Mouse (Mus musculus): ENCODE measurements around the gene Gm17018.

Gene Gm17018

DNA sequence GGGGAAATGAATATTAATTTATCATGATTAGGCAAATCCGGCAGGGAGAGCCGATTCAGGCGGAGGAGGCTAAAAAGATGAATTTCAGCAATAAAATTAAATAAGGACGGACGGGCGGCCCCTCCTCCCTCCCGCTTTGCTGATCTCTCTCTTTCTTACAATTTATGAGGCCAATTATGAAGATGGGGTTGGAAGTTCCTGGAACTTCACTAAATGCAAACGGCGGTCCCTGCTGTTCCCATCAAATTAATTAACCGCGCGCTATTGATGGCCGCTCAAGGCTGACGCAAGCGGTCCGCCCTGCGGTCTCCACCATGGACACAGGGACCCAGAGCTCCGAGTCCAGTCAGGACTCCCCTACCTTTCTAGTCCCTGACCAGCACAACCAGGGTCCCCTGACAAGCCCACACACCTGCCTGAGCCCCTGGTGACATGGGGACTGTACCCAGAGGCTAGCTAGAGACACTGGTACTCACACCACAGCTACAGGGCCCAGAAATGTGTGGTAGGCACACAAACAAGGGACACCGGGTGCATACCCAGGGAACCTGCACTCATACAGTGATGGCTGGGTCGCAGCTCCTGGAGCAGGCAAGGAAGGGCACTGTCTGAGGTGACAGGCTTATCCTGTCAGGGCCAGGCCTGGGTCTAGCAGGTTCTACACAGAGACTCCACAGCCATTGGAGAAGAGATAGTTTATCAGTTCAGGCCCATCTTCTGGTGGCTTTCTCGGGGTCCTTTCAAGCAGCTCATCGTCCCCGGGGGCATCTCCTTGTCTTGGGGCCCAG, 11.1 kb upstream of the Gm17018 start:
- DNase-seq, result no peak

DNA sequence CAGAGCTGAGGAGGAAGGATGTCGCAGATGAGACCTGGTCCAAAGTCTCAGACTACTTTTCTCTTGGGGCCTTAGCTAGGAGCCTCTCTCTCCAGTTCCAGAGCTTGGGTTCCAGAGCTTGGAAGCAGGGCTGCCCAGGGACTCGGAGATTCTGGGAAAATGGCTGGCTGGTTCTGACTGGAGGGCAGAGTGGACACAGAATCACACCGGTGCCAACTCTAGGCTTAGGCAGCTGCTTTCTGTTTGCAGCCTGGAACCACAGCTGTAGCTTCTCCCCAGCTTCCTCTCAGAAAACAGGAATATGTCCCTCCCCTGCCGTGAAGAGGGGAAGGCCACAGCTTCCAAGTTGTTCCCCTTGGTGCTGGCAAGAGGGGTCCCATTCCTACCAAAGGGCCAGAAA, 10.5 kb upstream of the Gm17018 start:
- DNase-seq, result peak; percentile 54

DNA sequence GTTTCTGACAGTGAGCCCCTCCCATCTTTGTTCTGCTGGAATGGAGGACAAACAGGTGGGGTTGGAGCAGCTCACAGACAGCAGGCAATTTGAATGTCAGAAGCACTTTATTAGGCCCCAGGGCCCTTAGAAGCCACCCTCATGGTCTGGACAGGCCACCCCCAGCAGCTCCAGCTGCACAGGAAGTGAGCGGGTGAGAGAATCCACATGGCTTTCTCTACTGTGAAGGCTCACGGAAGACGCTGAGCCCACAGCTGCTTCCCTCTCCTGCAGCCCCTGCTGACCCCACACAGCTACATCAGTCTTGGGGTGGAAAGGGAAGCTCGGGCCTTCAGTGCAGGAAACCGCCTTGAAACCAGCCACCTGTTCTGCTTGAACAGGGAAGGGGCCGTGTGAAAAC, 8.2 kb upstream of the Gm17018 start:
- peak; percentile 55 for DNase-seq

DNA sequence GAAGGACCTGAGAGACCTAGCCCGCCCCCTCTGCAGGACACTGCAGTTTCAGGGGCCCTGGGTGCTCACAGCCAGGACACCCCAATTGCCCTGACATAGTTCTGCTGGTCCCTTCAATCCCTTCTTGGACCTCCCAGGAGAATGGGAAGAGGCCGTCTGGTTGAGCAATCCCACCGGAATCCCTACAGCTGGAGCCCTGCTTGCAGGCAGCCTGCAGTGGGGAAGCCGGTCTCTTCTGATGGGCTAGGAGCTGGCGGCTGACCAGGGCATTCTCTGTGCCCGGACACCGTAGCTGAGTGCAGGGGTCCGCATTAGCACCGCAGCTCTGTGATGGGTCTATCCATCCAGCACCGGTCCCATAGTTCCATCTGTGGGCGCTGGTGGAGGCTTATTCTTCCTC, 6.3 kb upstream of the Gm17018 start:
- peak; percentile 60 for DNase-seq

DNA sequence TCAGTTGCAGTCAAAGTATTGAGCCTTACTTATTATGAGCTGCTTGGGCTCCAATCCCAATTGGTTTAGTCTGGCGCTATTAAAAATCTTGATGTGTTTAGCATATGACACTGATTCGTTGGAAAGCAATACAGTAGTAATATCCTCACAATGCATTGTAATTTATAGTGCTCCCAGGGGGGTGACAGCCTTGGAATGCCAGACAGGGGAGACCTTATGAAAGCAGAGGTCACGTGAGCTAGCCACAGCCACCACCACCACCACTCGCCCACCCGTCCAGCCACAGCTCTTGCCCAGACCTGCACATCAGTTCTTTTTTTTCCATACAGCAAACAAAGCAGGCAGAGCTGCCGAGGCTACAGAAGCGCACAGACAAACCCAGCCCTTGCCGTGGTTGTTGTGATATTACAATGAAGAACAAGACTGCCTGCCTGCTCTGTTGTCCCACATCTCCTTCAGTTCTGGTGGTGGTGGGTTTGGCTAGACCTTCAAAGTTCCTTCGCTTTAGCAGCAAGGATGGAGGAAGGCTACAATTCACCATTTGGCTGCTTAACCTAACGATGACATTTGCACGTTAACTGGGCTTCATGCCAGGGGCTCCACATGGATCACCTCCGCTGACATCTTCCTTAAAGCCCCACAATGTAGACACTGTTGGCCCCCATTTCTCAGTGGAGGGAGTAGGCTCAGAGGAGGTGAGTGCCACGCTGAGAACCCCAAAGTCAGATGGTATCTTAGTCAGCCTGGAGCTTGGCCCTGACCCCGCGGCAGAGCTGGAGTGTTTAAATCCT, 5.7 kb downstream of the Gm17018 start:
- DNase-seq, result no peak

DNA sequence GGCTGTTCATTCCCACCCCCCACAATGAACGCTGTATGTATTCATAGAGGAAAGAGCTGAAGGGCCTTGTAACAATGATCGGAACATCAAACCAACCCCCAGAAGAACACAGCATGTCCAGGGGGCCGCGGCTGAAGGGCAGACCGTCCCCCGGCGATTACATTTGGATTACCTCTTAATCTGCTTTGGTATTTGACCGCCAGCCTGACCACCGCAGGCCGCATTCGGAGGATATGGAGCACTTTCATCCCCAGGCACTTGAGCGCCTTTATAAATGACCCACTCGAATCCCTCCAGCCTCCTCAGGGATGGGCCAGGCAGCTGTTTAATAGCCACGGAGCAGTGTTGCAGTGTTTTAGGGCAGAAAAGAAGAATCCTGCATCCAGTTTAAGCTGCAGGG, 7.0 kb downstream of the Gm17018 start:
- no peak for DNase-seq

DNA sequence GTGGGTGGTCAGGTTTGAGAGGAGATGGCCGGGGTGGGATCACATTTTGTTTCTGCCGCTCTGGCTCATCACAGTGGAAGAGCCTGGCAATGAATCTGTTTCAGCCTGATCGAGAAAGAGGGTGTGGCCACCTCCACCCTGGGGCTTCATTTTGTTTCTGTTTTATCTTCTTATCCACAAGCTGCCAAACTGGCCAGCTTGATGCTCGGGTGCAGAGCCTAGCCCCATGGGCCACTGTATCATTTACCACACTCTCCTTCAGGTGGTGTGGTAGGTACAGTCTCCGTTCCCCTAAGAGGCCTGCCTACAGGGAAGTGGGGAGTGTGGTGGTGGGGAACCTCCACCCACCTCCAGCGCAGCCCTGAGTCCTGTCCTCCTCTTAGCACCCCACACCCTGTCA, 12.6 kb downstream of the Gm17018 start:
- no peak for DNase-seq

DNA sequence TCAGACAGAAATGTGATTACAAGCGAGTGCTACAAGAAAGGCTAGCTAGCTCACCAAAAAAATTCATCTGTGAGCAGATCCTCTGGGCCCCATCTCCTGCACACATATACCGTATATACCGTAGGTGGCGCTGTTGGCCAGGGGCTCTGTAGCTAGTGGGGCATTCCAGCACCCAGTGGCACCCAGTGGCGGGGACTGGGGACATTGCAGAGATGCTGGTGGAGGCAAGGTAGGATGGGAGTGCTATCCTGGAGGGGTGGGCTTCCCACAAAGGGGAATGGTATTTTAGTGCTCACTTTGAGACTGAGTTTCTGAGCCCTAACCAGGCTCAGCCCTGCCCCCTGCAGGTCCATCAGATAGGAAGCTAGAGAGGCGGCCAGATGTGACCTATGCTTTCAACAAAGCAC, 13.4 kb downstream of the Gm17018 start:
- peak; percentile 89 for DNase-seq

DNA sequence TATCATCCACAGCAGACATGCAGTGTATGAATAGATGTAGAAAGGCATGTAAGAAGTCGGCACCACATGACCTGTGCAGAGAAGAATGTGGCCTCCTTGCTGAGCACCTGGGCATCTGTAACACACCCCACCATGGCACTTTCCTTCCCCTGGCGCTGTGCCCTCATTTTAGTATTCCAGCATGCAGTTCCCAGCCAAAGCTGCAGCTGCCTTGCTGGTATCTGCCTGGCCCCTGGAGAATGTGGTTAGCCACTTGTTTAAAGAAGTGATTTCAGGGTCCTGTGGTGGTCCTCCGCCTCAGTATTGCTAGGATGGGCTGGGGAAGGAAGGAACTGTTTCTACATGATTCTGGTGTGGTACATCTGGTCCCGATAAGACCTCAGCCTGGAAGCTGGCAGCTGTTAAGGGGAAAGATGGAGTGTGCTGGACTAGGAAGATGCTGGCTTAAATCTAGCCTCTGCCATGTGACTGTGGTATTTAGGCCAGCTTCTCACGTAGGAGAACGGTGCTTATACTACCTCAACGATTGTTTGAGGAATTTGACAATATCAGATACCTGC, 14.0 kb downstream of the Gm17018 start:
- DNase-seq, result peak; percentile 34

DNA sequence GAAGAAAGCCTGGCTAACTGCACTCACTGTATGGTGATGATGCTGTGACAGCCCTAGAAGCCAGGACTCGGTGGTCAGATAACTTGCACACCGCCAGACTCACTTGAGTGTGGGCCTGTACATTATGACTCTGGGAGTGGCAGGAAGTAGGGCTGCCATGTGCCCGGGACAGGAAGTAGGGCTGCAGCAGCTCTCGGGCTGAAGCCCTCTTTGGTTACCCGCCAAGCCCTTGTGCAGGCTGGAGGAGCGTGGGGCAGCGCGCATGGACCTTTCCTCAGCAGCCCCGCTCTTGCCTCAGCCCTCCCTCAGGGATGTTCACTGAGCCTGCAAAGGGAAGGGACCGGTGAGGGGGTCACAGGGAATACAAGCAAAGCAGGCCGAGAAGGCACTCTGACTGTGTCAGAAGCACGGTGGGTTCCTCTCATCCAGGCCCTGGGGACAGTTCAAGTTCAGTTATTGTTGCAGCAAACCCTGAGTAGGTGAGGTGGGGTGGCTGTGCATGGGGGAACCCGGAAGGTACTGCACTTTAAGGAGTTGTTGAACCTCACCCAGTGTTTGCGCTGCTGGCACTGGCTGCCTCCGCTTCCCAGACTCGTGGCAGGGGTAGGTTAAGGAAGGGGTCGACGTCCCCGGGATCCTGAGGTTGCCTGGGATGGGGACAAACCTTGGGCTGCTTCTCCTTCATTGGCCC, 14.7 kb downstream of the Gm17018 start:
- peak; percentile 56 for DNase-seq

DNA sequence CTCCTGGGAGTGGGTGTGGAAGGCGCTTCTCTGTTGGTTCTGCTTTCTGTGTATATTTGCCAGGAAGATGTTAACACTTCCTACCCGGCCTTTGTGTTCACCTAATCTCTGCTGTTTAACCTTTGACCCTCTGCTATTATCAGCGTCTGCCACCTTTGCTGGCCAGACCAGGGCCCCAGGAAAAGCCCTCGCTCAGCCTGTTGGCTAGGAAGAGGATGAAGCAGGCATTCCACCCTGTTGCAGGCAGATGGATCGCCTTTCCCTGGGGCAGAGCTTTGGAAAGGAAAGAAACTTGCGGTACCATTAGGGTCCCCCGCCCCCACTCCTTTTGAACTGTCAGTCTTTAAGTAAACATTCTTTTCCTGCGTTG, 15.2 kb downstream of the Gm17018 start:
- DNase-seq, result peak; percentile 51

DNA sequence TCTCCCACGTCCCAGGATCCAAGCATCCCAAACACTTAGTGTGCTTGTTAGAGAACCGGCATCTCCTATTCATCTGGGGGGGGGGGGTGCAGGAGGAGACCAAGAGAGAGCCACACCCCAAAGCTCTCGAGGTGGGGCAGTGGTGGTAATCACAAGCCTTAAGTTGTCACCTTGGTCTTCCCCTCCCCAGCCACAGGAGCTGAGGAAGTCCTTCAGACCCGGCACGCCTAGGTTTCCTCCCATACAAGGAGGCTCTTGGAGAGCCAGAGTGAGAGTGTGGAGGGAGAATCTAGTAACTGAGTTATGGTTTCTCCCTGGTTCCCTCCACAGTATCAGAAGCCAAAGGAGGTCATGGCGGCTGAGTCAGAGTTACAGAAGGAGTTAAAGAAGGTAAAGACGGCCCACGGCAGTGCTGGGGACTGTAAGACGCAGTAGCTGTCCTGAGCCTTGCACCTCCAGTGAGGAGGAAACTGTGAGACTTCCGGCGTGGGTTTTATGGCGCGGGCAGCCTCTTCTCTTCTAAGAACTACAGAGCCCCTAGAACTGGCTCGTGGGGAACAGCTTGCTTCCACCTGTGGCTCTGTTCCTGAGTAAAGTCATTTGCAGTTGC, 16.8 kb downstream of the Gm17018 start:
- no peak for DNase-seq

DNA sequence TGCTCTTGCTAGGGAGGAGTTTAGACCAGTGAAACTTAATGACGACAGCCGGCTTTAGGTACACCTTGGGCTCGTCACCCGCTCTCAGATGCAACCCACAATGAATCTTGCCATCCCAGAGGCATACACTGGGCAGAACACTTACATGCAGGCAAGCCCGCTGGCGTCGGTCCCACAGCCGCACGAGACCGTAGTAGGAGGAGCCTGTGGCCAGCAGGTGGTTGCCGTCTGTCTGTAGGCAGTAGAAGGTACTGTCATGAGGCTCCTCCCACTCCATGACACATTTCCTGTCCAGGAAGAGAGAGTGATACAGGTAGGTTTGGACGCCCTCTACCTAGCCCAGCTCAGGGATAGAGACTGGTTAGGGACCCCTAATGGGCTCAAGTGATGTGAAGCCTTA, 18.6 kb downstream of the Gm17018 start:
- DNase-seq, result no peak

DNA sequence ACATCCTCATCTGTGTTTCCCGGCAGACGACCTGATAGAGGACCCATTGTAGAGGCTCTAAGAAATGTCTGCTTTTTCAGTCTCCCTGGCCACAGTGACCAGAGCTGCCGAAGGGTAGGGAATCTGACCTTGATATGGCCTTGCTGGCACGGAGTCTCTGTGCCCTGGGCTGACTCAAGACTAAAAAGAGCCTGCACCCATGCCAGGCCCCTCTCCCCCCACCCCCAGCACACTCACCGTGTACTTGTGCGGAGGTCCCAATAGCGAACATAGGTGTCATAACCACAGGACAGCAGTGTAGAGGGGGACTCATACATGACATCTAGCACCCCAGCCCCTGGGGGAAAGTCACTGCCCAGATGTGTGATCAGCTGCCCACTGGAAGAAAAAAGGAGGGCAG, 19.0 kb downstream of the Gm17018 start:
- no peak for DNase-seq

DNA sequence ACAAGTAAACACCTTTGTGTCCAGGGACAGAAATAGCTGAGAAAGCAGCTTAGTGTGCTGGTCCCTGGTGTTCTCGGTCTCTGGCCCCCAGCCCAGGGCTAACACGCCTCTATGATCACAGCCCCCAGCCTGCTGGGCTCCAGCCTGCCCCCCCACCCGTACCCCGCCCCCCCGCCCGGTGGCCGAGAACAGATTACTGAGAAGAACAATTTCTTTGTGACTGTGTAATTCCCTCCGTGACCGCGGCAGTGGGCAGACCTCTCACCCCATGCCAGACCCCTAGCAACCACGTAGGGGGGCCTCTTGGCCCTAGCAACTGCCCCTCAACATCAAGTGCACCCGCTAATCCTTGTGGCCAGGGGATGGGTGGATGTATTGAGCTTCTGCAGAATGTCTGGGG, 19.8 kb downstream of the Gm17018 start:
- no peak for DNase-seq

DNA sequence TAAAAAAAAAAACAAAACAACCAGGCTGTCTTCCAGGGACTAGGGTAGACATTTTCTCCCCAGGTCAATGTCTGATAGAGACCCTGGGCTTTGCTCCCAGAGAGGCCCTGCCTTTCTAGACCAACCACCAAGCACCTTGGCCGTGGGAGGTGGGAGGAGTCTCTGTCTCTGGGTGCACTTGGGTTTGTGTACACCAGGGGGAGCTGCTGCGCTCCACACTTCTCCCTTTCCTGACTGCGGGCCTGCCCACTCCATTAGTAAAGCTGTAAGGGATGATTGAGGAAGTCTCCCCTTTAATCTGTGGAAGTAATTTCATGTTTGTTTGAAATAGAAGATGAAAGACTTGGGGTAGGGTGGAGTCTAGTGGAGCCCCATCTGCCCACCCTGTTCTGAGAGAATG, 20.8 kb downstream of the Gm17018 start:
- DNase-seq, result peak; percentile 79

DNA sequence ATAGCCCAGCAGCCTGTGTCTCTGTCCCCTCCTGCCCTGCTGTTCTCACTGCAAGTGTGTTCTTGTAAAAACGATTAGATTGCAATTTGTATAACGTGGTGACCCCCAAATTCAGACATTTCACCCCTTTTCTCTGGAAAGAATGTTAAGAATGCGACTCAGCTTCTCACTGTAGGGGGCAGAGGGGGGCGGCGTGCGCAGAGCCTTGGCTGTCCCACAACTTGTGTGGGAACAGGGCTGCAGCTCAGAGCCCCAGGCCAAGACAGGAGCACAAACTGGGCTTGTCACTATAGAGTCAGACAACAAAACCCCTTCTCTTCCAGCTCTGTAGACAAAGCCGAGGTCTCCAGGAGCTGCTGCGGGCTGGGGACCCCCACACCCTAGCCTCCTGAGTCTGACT, 21.7 kb downstream of the Gm17018 start:
- DNase-seq, result no peak

DNA sequence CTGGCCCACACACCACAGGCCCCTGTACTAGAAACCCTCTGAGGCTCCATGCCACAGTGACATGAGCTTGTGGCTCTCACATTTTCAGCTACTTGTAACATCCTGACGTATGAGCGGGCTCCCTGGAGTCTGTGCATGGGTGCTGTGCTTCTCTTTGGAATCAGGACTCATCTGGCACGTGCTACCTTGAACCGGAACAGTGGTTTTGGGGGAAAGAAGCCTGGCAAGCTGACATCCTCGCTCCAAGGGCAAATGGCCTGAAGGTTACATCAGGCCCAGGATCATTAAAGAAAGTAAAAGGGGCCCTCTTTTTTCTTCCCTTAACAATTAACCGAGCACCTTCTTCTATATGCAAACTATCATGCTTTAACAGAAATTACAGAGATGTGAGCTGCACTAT, 22.7 kb downstream of the Gm17018 start:
- DNase-seq, result no peak

DNA sequence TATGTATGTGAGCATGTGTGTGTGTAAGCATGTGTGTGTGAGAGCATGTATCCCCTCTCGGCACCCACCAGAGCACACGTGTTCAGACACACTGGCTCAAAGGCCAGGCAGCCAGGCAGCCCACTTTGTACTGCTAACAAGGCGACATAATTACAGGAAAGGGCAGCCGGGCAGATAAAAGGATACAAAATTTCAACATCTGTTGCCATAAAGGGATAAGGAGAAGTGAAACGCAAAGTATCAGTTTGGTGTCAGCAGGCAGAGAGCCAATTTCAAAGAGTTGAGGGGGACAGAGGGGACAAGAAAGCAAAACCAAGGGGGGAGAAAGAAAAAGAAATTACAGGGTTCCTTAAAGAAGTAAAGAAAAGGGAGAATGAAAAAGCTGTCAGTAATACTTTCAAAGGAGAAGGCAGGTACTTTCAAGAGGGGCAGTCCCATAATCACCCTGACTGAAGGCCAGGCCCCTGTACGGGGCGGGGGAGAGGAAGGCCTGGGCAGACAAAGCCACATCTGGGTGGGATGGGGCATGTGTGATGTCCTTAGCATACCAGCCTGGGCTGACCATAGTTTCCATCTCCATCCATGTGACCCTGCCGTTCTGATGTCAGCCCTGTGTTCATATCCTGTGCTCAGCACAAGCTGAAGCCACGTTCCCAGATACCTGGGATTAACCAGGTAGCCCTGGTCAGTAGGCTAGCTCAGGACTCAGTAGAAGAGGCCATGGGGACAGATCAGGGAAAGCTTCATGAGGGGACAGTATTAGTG, 24.6 kb downstream of the Gm17018 start:
- DNase-seq, result no peak

DNA sequence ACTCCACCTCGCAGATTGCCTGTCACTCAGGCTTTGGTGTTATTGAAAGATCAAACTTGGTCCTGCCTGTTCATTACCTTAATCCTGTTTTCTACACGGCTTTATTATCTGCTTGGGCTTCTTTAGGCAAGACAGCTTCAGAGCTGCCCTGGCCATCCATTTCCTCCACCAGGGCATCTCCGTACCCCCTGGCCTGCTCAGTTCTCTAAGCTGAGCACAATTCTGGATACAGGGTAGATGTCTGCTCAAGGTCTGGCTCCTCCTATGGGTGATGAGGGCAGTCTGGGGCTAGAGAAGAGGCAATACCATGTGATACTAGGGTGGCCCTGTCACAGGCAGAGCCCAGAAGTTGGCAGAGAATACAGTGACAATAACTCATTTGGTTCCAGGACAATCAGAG, 26.4 kb downstream of the Gm17018 start:
- no peak for DNase-seq

DNA sequence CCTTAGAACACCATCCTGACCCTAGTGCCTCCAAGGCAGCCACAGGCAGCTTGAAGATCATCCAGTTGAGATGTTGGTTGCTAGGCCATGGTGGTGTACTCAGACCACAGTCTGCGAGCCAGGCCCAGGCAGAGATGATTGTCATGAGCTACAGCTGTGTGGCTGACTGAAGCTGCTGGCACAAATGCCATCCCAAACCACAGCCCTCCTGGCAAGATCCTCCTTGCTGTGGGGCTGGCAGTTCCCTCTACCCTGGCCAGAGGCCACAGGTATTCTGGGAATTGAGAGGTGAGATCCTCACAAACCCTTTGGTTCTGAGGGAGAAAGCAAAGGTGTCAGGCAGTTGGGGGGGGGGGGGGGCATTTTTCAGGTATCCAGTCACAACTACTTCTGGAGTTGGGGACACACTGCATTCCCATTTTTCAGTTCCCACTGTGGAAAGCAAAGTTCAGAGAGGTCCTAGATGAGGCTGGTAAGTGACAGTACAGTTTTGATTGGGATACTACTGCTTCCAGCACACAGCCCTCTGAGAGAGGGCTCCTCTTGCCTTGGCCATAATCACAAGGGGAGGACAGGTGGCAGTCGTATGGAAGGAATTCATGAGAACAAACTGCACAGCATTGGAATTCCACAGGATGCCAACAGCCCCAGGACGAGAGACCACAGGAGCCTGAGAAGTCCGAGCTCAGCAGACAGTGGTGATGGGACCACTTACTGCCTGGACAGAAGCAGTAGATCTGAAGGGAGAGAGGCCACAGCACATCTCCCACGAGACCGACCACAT, 27.3 kb downstream of the Gm17018 start:
- DNase-seq, result no peak

DNA sequence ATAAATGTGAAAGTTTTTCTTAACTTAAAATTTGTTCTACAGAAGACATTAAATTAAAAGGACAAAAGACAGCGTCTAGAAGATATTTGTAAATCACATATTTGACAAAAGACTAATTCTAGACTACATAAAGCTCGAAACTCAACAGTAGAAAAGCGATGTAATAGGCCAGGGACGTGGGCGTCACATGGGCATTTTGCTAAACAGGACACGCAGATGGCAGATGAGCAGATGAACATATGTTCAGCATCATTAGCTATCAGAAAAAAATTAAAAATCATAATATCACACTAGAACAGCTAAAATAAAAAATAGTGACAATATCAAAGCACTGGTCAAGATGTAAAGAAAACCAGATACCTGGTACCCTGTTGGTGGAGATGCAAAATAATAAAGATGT, 29.3 kb downstream of the Gm17018 start:
- no peak for DNase-seq

Measured in lung, postnatal 10 days (tissue).